Mouse (Mus musculus) layer of hippocampus, postnatal 10 days (tissue): ENCODE results near the gene Mast3. TPM values are rescaled to one million over a fixed set of nuclear protein-coding genes. Genes with fewer than 3 reads are reported as not detected.

Source experiments
- DNase-seq, 2 experiments: peaks; one replicate each; pipeline ENCODE4 v3.0.0; 2021; ENCODE audit warnings: low spot score in 2 of 2
- long read RNA-seq: library from polyadenylated mRNA; stranded (forward); transcript quantifications from one replicate; pipeline ENCODE4 v2.0.0, GENCODE M21; 2023
- total RNA-seq, 2 experiments: library from RNA; stranded (reverse); gene quantifications; 2 replicates each; pipeline ENCODE4 v1.2.3; 2021

The Mast3 gene
- 100 to 1,000 TPM; 179 to 186 TPM for total RNA-seq
- long read RNA-seq, full-length matches to known transcripts: 13 of 87 reads
- long read RNA-seq, partial matches to known transcripts: 27 of 87 reads
- long read RNA-seq, other reads (novel, unspliced or antisense): 47 of 87 reads

- DNase-seq: peak; percentile 78 to 84
Observed at GRCm38 (mm10) chr8:70804481-70805206, at the start of gene Mast3. TSS of gene Mast3 (minus strand) at chr8:70805054.

DNA sequence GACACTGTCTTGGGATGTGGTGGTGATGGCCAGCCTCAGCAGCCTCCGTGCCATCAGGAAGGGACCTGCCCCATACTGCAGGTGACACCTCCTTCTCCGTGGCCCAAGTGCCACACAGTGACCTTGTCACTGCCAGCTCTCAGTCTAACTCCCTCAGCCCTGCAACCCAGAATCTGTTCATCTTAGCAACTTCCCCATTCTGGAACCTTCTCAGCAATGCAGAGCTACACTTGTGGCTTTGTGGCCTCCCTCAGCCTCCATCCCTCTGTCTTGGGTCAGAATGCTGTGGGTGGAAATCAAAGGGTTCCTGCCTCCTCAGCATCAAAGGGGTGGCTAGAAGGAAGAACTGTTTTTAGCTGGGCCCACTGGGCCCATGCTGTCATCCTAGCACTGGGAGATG is 49.0 kb upstream of the Mast3 start:
- DNase-seq: no peak

- no peak for DNase-seq
Observed at GRCm38 (mm10) chr8:70852595-70853231, 47.9 kb upstream of the Mast3 start.

- no peak for DNase-seq
Observed at GRCm38 (mm10) chr8:70851837-70852236, 47.0 kb upstream of the Mast3 start.

DNA sequence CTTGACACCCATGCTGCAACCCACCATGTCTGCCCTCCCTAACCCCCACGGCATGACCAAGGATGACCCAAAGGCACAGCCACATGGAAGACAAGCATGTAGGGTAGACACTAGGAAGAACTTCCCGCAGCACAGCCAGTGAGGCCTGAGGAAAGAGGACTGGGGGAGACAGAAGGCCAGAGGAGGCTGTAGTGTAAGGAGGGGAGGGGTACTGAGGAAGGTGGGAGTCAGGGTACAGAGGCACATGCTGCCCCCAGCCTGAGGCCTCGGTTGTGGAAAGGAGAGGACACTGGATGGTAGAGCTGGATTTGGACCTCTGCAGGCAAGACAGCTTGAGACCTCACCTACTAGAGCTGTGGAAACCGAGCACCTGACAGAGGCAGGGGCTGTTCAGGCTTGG is 46.1 kb upstream of the Mast3 start:
- DNase-seq: no peak

DNA sequence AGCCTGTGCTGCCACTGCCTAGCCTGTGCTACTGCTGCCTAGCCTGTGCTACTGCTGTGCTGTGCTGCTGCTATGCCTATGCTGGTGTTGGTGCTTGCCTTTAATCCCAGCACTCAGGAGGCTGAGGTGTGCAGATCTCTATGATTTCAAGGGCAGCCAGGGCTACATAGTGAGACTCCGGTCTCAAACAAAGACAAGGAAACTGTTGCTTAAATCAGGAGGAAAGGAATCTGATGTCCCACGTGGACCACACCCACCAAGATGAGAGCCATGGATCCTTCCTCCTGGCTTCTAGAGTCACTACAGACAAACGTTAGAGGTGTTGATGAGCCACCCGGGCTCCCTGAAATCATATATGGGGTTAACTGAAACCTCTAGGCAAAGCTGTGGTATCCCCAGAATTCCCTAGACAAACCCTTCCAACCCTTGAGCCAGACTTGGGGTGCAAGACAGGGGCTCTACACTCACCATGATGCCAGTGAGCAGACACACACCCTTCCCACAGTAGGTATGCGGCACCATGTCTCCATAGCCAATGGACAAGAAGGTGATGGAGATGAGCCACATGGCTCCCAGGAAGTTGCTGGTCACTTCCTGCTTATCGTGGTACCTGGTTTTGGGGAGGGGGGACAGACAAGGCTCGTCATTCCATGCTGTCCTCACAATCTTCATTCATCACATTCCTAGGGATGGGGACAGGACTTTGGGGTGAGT is 45.4 kb upstream of the Mast3 start:
- DNase-seq: no peak

DNA sequence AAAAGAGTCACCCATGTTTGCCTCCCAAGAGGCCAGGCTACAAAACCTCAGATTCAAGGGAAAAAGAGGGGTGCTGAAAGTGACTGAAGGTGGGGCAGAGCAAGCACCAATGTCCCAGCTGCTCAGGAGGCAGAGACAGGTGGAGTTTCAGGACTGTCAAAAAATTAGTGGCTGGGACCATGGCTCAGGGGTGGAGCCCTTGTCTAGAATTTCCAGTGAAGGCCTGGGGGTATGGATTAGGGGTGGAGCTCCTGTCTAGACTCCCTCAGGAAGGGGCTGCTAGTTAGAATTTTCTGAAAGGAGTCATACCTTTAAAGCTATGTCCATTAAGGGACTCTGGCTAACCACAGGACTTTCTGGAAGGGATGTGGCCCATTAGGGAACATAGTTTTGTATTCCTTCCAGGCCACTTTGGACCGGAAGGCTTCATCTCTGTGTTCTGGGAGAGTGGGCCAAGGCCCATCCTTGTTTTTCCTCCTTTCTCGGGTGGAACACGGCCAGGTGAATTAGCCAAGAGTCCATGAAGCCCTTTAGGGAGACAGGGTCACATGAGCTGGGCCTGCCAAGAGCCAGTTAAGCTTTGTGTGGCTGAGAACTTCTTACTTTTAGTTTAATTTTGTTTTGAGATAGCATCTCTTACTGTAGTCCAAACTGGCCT is 44.6 kb upstream of the Mast3 start:
- DNase-seq: no peak

- DNase-seq: no peak
Observed at GRCm38 (mm10) chr8:70846371-70847154, 41.7 kb upstream of the Mast3 start.

- no peak for DNase-seq
Observed at GRCm38 (mm10) chr8:70845108-70845507, 40.3 kb upstream of the Mast3 start.

DNA sequence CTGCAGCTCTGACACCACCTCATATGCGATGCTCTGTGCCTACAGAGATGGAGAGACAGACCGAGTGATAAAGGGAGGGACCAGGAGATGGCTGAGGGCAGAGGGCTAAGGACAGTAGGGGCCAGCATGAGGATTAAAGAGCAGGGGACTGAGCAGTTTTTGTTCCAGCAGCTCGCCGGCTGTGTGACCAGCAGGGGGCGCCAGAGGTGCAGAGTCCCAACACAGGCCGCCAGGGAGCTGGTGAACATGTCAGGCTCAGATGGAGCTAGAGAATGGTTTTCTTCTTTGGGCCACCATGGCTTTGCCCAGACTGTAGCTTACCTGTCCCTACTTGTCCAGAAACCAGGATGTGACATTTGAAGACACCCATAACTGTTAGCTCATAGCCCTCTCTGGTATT is 39.7 kb upstream of the Mast3 start:
- DNase-seq: peak; percentile 94 to 95

DNA sequence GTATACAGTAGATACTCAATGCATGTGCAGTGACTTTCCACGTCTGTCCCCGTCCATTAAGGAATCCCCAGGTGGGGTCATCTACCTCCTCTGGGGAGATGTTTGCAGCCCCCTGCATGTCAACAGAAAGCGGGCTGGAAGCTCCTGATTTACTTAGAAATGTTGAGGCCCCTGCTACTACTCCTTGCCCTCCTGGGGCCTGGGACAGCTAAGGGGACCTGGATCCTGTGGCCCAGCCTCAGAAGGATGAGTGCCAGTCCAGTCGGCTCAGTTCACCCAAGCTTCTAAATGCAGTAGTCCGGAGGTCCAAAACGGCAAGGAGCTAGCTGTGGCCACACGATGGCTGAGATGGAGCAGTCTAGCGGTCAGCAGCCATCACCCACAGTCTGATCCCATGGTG is 39.1 kb upstream of the Mast3 start:
- no peak for DNase-seq

- DNase-seq: no peak
Observed at GRCm38 (mm10) chr8:70843214-70843773, 38.4 kb upstream of the Mast3 start.

- no peak for DNase-seq
Observed at GRCm38 (mm10) chr8:70842484-70842883, 37.6 kb upstream of the Mast3 start.

- DNase-seq: peak; percentile 95
Observed at GRCm38 (mm10) chr8:70841147-70842072, 36.6 kb upstream of the Mast3 start.

GRCm38 (mm10) chr8:70840590-70840989 is 35.7 kb upstream of the Mast3 start:
- no peak for DNase-seq

DNA sequence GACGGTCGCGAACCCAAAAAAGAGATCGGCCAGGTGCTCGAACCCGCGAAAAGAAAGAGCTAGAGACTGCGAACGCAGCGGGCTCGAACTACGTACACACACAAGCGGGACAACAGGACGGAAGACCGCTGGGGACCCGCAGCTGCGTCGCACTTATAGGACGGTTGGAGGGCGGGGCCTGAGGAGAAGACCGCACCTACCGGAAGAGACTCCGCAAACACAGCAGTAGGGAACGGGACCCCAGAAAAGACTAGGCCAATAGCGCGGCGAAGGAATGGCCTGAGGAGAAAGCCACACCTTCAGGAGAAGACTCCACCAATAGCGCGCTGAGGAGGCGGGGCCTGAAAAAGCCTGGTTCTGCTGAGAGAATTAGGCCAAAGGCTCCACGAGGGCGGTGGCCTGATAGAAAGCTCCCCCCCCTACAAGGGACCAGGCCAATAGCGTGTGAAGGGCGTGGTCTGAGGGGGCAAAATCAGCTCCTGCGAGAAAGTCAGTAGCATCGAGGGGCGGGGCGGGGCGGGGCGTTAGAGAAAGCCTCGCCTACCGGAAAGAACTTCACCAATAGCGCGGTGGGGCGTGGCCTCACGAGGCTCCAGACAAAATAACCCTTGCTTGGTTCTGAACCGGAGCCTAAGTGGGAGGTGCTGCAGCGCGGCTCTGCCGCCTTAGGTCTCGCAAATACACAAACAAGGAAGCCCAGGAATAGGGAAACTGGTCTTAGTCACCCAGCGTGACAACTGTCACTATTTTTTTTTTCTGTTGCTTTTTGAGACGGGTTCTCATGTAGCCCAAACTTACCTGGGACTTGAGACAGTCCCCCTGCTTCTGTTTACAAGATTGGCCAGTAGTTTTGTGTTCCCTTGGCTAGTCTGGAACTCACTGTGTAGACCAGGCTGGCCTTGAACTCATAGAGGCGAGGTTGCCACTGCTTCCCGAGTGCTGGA is 34.8 kb upstream of the Mast3 start, which contains the start of gene Arrdc2:
Arrdc2 (minus strand) TSS at position 313 of the 944 bp plus-strand sequence.
- peak; percentile 95 to 96 for DNase-seq

DNA sequence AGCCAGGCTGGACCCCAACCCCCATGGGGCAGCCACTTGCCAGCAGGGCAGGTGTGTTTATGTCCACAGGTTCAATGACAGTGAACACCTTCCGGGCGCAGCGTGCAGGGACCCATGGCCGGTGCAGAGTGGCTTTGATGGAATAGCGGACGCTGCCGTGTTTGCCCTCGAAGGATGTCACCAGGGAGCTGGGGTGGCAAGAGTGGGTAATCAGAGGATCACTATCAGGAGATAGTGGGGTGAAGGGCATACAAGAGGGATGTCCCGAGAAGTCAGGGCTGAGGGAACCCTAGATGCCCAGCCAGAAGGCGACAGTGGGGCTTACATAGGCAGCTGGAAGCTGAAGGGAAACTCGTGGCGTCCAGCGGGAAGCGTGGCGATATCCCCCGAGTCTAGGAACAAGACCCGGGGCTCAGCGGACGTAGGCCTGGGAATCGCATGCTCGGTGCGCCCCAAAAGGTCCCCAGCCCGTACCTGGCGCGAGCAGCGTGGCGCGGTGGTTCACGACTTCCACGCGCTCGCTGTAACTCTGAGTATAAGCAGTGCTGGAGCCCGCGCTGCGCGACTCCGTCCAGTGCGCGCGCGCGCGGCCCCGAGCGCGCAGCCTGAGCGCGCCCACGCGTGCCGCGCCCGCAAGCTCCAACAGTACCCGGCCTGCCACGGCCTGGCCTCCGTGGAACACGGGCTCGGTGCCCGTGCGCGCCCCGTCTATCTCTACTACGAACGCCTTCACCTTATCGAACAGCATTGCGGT is 34.0 kb upstream of the Mast3 start:
- DNase-seq: peak in 1 of 2 experiments; percentile 48
